Mouse (Mus musculus) lung, embryonic 15.5 days (tissue): ENCODE results near the gene Med29. TPM values are rescaled to one million over a fixed set of nuclear protein-coding genes. Genes with fewer than 3 reads are reported as not detected.

Experiments
- ATAC-seq: fragments of 200-750 bp; cut with Nextera tagmentation; 2 replicates; pipeline ENCODE4 v1.8.0; 2017; ENCODE audit warnings: moderate number of reproducible peaks, borderline replicate concordance; ENCODE audit not compliant: low FRiP score, low TSS enrichment; ENCODE audit errors: extremely low read depth
- H3K27ac ChIP-seq: fragments of 300-500 bp; sonication (generic); 2 replicates; pipeline ENCODE4 v1.5.1; 2015; ENCODE audit warnings: moderate library complexity, mild to moderate bottlenecking, inconsistent platforms
- H3K27me3 ChIP-seq: fragments of 300-500 bp; sonication (generic); 2 replicates; pipeline ENCODE4 v1.6.1; 2015; ENCODE audit warnings: inconsistent platforms
- H3K36me3 ChIP-seq: fragments of 300-500 bp; sonication (generic); 2 replicates; pipeline ENCODE4 v1.6.1; 2015; ENCODE audit warnings: inconsistent platforms
- H3K4me1 ChIP-seq: fragments of 300-500 bp; sonication (generic); 2 replicates; pipeline ENCODE4 v1.6.1; 2015; ENCODE audit warnings: inconsistent platforms
- H3K4me2 ChIP-seq: fragments of 300-500 bp; sonication (generic); 2 replicates; pipeline ENCODE4 v1.6.1; 2015; ENCODE audit warnings: inconsistent platforms, mild to moderate bottlenecking, moderate library complexity
- H3K4me3 ChIP-seq: fragments of 300-500 bp; sonication (generic); 2 replicates; pipeline ENCODE4 v1.5.1; 2015; ENCODE audit warnings: mild to moderate bottlenecking, inconsistent platforms
- H3K9ac ChIP-seq: fragments of 300-500 bp; sonication (generic); 2 replicates; pipeline ENCODE4 v1.6.1; 2015; ENCODE audit warnings: inconsistent platforms
- H3K9me3 ChIP-seq: fragments of 300-500 bp; sonication (generic); 2 replicates; pipeline ENCODE4 v1.6.1; 2016; ENCODE audit warnings: inconsistent platforms
- WGBS: fragments of 180-500 bp; shearing (Covaris S2); methylation state at CpG from one replicate; pipeline ENCODE4 v1.1.7; 2015; 5-methylcytosine and 5-hydroxymethylcytosine counted together
- polyA plus RNA-seq: library from polyadenylated mRNA; unstranded; fragments of >200 nt; fragmentation: Nextera tagmentation; extraction: Ambion mirVana; gene quantifications from 2 replicates; pipeline ENCODE4 v1.2.1, GENCODE M21; 2015

Gene Med29
- polyA plus RNA-seq, 1 experiment from 2014 or later: 51.2 TPM

- no peaks in the 10 kb centered on the region for H3K9me3 ChIP-seq
- 92% methylated on average over 1 of the region's 1 CpGs for WGBS
- peaks cover 48% of the 10 kb centered on the region for H3K36me3 ChIP-seq
- no peak overlapping the region for H3K9ac ChIP-seq
- no peaks in the 10 kb centered on the region for H3K27me3 ChIP-seq
- no peak overlapping the region for H3K4me2 ChIP-seq
- H3K27ac ChIP-seq: no peak overlapping the region
- no peak for ATAC-seq
- 0 out of 2 replicates have a peak, but pooled peaks cover 10% of the 10 kb centered on the region for H3K4me1 ChIP-seq
- H3K4me3 ChIP-seq: no peak overlapping the region
Observed at GRCm38 (mm10) chr7:28423018-28423417, 30.5 kb upstream of the Med29 start.

- Histone ChIP-seq H3K27ac (no peak overlapping the region), H3K9ac (no peak overlapping the region), H3K4me3 (no peak overlapping the region), H3K36me3 (peaks cover 67% of the 10 kb centered on the region), H3K4me2 (no peak overlapping the region), H3K4me1 (0 out of 2 replicates have a peak, but pooled peaks cover 10% of the 10 kb centered on the region), H3K9me3 (no peaks in the 10 kb centered on the region), H3K27me3 (no peaks in the 10 kb centered on the region)
- WGBS: 100% methylated on average over 2 of the region's 2 CpGs
- no peak for ATAC-seq
Observed at GRCm38 (mm10) chr7:28419416-28419815, 26.9 kb upstream of the Med29 start.

- H3K27me3 ChIP-seq: no peaks in the 10 kb centered on the region
- H3K36me3 ChIP-seq: peaks cover 72% of the 10 kb centered on the region
- no peaks in the 10 kb centered on the region for H3K9me3 ChIP-seq
- WGBS: 55% methylated on average over 8 of the region's 8 CpGs
- H3K27ac ChIP-seq: 0 out of 2 replicates have a peak overlapping the region, but pooled peaks have one; percentile 26
- no peak overlapping the region for H3K4me2 ChIP-seq
- no peak overlapping the region for H3K4me3 ChIP-seq
- peak; percentile 81; the same call in 1 of the 2 replicates for ATAC-seq
- H3K9ac ChIP-seq: no peak overlapping the region
- H3K4me1 ChIP-seq: 0 out of 2 replicates have a peak, but pooled peaks cover 10% of the 10 kb centered on the region
Observed at GRCm38 (mm10) chr7:28418096-28418670, 25.7 kb upstream of the Med29 start.

GRCm38 (mm10) chr7:28417368-28417767 lies 24.9 kb upstream of the Med29 start:
- Histone ChIP-seq H3K27me3 (no peaks in the 10 kb centered on the region), H3K4me1 (0 out of 2 replicates have a peak, but pooled peaks cover 10% of the 10 kb centered on the region), H3K4me3 (no peak overlapping the region), H3K9me3 (no peaks in the 10 kb centered on the region), H3K36me3 (peaks cover 72% of the 10 kb centered on the region), H3K9ac (no peak overlapping the region), H3K4me2 (no peak overlapping the region), H3K27ac (no peak overlapping the region)
- no peak for ATAC-seq

- Histone ChIP-seq H3K36me3 (peaks cover 65% of the 10 kb centered on the region), H3K4me2 (no peak overlapping the region), H3K27ac (no peak overlapping the region), H3K9ac (no peak overlapping the region), H3K9me3 (no peaks in the 10 kb centered on the region), H3K4me1 (no peaks in the 10 kb centered on the region), H3K27me3 (no peaks in the 10 kb centered on the region), H3K4me3 (no peak overlapping the region)
- 75% methylated on average over 4 of the region's 4 CpGs for WGBS
- no peak for ATAC-seq
Observed at GRCm38 (mm10) chr7:28412826-28413225, 20.3 kb upstream of the Med29 start.

GRCm38 (mm10) chr7:28410841-28411475 lies 18.4 kb upstream of the Med29 start:
- H3K4me2 ChIP-seq: no peak overlapping the region
- H3K4me1 ChIP-seq: no peaks in the 10 kb centered on the region
- ATAC-seq: no peak
- H3K27me3 ChIP-seq: no peaks in the 10 kb centered on the region
- no peaks in the 10 kb centered on the region for H3K9me3 ChIP-seq
- H3K4me3 ChIP-seq: no peak overlapping the region
- peaks cover 76% of the 10 kb centered on the region for H3K36me3 ChIP-seq
- H3K27ac ChIP-seq: no peak overlapping the region
- 67% methylated on average over 3 of the region's 3 CpGs for WGBS
- no peak overlapping the region for H3K9ac ChIP-seq

- no peaks in the 10 kb centered on the region for H3K27me3 ChIP-seq
- no peak overlapping the region for H3K9ac ChIP-seq
- H3K4me2 ChIP-seq: no peak overlapping the region
- H3K4me1 ChIP-seq: no peaks in the 10 kb centered on the region
- H3K9me3 ChIP-seq: no peaks in the 10 kb centered on the region
- no peak overlapping the region for H3K27ac ChIP-seq
- WGBS: 80% methylated on average over 3 of the region's 3 CpGs
- ATAC-seq: no peak
- H3K4me3 ChIP-seq: no peak overlapping the region
- peaks cover 91% of the 10 kb centered on the region for H3K36me3 ChIP-seq
Observed at GRCm38 (mm10) chr7:28401942-28402341, 9.4 kb upstream of the Med29 start.

- H3K36me3 ChIP-seq: peaks cover 91% of the 10 kb centered on the region
- no peak overlapping the region for H3K4me2 ChIP-seq
- 0 out of 2 replicates have a peak, but pooled peaks have one; percentile 20 for ATAC-seq
- H3K4me3 ChIP-seq: no peak overlapping the region
- 95% methylated on average over 1 of the region's 1 CpGs for WGBS
- H3K27me3 ChIP-seq: no peaks in the 10 kb centered on the region
- no peak overlapping the region for H3K9ac ChIP-seq
- no peaks in the 10 kb centered on the region for H3K9me3 ChIP-seq
- H3K27ac ChIP-seq: no peak overlapping the region
- H3K4me1 ChIP-seq: no peaks in the 10 kb centered on the region
Observed at GRCm38 (mm10) chr7:28401030-28401429, 8.5 kb upstream of the Med29 start.

GRCm38 (mm10) chr7:28398696-28399340 lies 6.3 kb upstream of the Med29 start:
- H3K4me2 ChIP-seq: no peak overlapping the region
- H3K27ac ChIP-seq: no peak overlapping the region
- no peak for ATAC-seq
- WGBS: 80% methylated on average over 10 of the region's 10 CpGs
- H3K4me3 ChIP-seq: no peak overlapping the region
- no peaks in the 10 kb centered on the region for H3K27me3 ChIP-seq
- H3K9me3 ChIP-seq: no peaks in the 10 kb centered on the region
- no peak overlapping the region for H3K9ac ChIP-seq
- H3K4me1 ChIP-seq: peaks cover 2% of the 10 kb centered on the region
- peaks cover 84% of the 10 kb centered on the region for H3K36me3 ChIP-seq

- peaks cover 77% of the 10 kb centered on the region for H3K36me3 ChIP-seq
- H3K27ac ChIP-seq: no peak overlapping the region
- ATAC-seq: no peak
- H3K9me3 ChIP-seq: no peaks in the 10 kb centered on the region
- no peak overlapping the region for H3K9ac ChIP-seq
- 55% methylated on average over 3 of the region's 3 CpGs for WGBS
- H3K4me3 ChIP-seq: no peak overlapping the region
- no peak overlapping the region for H3K4me2 ChIP-seq
- H3K4me1 ChIP-seq: peaks cover 9% of the 10 kb centered on the region
- no peaks in the 10 kb centered on the region for H3K27me3 ChIP-seq
Observed at GRCm38 (mm10) chr7:28398000-28398399, 5.5 kb upstream of the Med29 start.

GRCm38 (mm10) chr7:28395425-28395824 lies 2.9 kb upstream of the Med29 start:
- H3K4me3 ChIP-seq: no peak overlapping the region
- no peak overlapping the region for H3K27ac ChIP-seq
- peaks cover 16% of the 10 kb centered on the region for H3K4me1 ChIP-seq
- H3K36me3 ChIP-seq: peaks cover 61% of the 10 kb centered on the region
- WGBS: 92% methylated on average over 4 of the region's 4 CpGs
- ATAC-seq: no peak
- H3K27me3 ChIP-seq: no peaks in the 10 kb centered on the region
- H3K4me2 ChIP-seq: no peak overlapping the region
- no peaks in the 10 kb centered on the region for H3K9me3 ChIP-seq
- H3K9ac ChIP-seq: no peak overlapping the region
